Mouse (Mus musculus): ENCODE data around the gene Pbld1. TPM values are rescaled to one million over a fixed set of nuclear protein-coding genes. Genes with fewer than 3 reads are reported as not detected.

Pbld1 gene
- polyA plus RNA-seq, 1 experiment from 2014 or later, result 1.8 TPM

- Histone ChIP-seq H3K36me3 (no peaks in the 10 kb centered on the region), H3K9me3 (no peaks in the 10 kb centered on the region), H3K9ac (peak overlapping the region; percentile 100), H3K4me2 (peak overlapping the region; percentile 69), H3K4me3 (peak overlapping the region; percentile 93), H3K27me3 (no peaks in the 10 kb centered on the region), H3K27ac (peak overlapping the region; percentile 100), H3K4me1 (peaks cover 39% of the 10 kb centered on the region)
- 35% methylated on average over 2 of the region's 2 CpGs for WGBS
- no peak for ATAC-seq (ENCODE audit: insufficient number of reproducible peaks, insufficient read depth, low FRiP score, low TSS enrichment, low read depth)
Measured at GRCm38 (mm10) chr10:63025016-63025415, 34.9 kb upstream of the Pbld1 start.

- Histone ChIP-seq H3K4me2 (peak overlapping the region; percentile 69), H3K27ac (peak overlapping the region; percentile 100), H3K4me1 (peaks cover 34% of the 10 kb centered on the region), H3K9ac (no peak overlapping the region), H3K4me3 (peak overlapping the region; percentile 93; the same call in 1 of the 2 replicates), H3K27me3 (no peaks in the 10 kb centered on the region), H3K9me3 (no peaks in the 10 kb centered on the region), H3K36me3 (no peaks in the 10 kb centered on the region)
- WGBS, result 24% methylated on average over 6 of the region's 6 CpGs
- no peak for ATAC-seq (ENCODE audit: insufficient number of reproducible peaks, insufficient read depth, low FRiP score, low TSS enrichment, low read depth)
Measured at GRCm38 (mm10) chr10:63025491-63026011, 34.4 kb upstream of the Pbld1 start.

DNA sequence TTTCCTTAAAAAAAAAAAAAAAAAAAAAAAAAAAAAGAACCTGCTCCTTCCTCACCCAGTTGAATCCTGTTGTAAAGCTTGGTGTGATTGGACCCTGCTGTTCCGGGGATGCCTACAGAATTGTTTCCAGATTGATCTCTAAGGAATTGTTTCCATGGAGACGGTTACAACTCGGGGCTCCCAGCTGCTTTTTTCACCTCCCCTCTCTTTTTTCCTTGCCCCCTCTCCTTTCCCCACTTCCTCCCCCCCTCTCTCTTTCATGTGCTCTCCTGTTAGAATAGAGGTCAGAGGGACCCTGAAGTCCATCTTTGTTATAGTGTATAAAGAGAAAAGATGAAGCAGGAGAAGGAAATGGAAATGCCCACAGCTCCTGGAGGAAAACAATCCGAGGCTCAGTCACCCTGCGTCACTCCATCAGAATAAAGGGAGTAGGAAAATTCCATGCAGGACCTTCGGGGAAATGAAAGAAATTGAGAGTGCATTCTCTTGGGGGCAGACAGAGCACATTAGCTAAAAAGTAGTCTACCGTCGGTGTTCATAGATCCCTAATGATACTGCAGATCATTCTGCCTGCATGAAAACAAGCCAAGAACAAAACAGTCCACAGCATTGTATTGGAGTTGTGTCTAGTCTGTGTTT is 33.7 kb upstream of the Pbld1 start:
- Histone ChIP-seq H3K4me1 (peaks cover 29% of the 10 kb centered on the region), H3K9ac (no peak overlapping the region), H3K27ac (peak overlapping the region; percentile 66), H3K4me2 (peak overlapping the region; percentile 39), H3K4me3 (peak overlapping the region; percentile 2; the same call in 1 of the 2 replicates), H3K36me3 (no peaks in the 10 kb centered on the region), H3K27me3 (no peaks in the 10 kb centered on the region), H3K9me3 (no peaks in the 10 kb centered on the region)
- no peak for ATAC-seq (ENCODE audit: insufficient number of reproducible peaks, insufficient read depth, low FRiP score, low TSS enrichment, low read depth)
- WGBS, result 14% methylated on average over 8 of the region's 8 CpGs

DNA sequence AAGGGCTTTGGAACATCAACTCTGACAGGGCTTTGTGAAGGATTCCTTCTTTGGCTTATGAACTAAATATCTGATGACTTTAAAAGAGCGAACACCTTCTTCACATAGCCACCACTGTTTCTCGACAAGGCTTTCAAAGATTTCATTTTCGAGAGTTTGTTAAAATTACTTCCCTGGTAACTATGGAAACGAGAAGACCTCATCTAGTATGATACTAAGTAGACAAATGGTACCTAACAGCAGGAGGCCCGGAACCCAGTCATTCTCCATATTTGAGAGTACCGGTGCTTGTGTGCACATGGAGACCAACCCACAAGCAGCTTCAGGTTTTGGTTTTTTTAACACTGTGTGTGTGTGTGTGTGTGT is 33.2 kb upstream of the Pbld1 start:
- H3K4me1 ChIP-seq, result peaks cover 25% of the 10 kb centered on the region
- H3K36me3 ChIP-seq, result no peaks in the 10 kb centered on the region
- peak overlapping the region; percentile 66 for H3K27ac ChIP-seq
- H3K4me2 ChIP-seq, result peak overlapping the region; percentile 39; the same call in 1 of the 2 replicates
- no peaks in the 10 kb centered on the region for H3K27me3 ChIP-seq
- no peak for ATAC-seq (ENCODE audit: insufficient number of reproducible peaks, insufficient read depth, low FRiP score, low TSS enrichment, low read depth)
- H3K4me3 ChIP-seq, result no peak overlapping the region
- WGBS, result 81% methylated on average over 6 of the region's 6 CpGs
- H3K9me3 ChIP-seq, result no peaks in the 10 kb centered on the region
- no peak overlapping the region for H3K9ac ChIP-seq

DNA sequence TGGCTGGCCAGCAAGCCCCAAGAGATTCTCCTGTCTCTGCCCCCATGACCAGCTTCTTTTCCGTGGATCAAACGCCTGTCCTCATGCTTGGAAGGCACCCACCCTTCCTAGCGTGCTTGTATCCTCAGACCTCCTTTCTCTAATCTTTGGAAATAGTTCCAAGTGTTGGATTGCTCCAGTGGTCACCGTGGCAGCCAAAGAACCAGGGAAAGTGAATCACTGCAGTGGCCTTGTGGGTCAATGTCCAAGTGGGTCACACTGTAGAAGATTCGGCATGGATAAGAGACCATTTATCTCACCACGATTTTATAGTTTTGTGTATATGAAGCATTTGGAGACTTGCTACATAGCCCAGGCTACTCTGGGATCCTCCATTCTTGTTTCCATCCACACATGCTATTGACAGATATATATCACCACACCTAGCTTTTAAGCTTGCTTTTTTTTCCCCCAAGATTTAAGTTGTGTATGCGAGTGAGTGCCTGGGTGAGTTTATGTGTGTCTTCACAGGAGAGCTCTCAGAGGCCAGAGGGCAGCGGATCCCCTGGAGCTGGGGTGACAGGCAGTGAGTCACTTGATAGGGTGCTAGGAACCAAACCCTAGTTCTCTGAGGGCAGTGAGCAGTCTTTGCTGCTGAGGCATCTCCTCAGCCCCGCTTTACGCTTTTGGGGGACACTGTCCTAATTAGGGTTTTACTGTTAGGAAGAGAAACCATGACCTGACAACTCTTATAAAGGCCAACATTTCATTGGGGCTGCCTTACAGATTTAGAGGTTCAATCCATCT is 32.4 kb upstream of the Pbld1 start:
- H3K27ac ChIP-seq, result no peak overlapping the region
- H3K4me2 ChIP-seq, result no peak overlapping the region
- ATAC-seq (ENCODE audit: insufficient number of reproducible peaks, insufficient read depth, low FRiP score, low TSS enrichment, low read depth), result no peak
- 91% methylated on average over 10 of the region's 10 CpGs for WGBS
- no peak overlapping the region for H3K9ac ChIP-seq
- no peaks in the 10 kb centered on the region for H3K36me3 ChIP-seq
- no peaks in the 10 kb centered on the region for H3K27me3 ChIP-seq
- peaks cover 22% of the 10 kb centered on the region for H3K4me1 ChIP-seq
- H3K4me3 ChIP-seq, result no peak overlapping the region
- no peaks in the 10 kb centered on the region for H3K9me3 ChIP-seq

- WGBS, result 72% methylated on average over 4 of the region's 4 CpGs
- Histone ChIP-seq H3K9me3 (no peaks in the 10 kb centered on the region), H3K27me3 (no peaks in the 10 kb centered on the region), H3K4me3 (no peak overlapping the region), H3K4me2 (no peak overlapping the region), H3K9ac (no peak overlapping the region), H3K4me1 (peaks cover 22% of the 10 kb centered on the region), H3K27ac (no peak overlapping the region), H3K36me3 (no peaks in the 10 kb centered on the region)
- no peak for ATAC-seq (ENCODE audit: insufficient number of reproducible peaks, insufficient read depth, low FRiP score, low TSS enrichment, low read depth)
Measured at GRCm38 (mm10) chr10:63028396-63028795, 31.6 kb upstream of the Pbld1 start.

DNA sequence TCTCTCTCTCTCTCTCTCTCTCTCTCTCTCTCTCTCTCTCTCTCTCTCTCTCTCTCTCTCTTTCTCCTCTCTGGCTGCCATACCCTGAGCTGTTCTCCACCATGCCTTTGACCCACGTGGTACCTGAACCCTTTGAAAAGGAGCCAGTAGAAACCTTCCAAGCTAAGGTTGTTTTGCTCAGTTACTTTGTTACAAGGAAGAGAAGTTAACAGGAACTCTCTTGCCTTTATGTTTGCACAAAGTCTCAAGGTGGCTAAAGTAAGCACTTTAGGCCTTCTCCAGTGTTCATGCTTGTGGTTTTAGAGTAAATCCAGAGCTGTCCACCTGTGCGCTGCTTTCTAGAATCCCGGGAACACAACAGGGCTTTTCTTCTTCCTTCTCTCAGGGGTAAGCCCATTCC is 27.7 kb upstream of the Pbld1 start:
- H3K4me2 ChIP-seq, result no peak overlapping the region
- no peaks in the 10 kb centered on the region for H3K36me3 ChIP-seq
- H3K27me3 ChIP-seq, result no peaks in the 10 kb centered on the region
- no peak for ATAC-seq (ENCODE audit: insufficient number of reproducible peaks, insufficient read depth, low FRiP score, low TSS enrichment, low read depth)
- H3K4me3 ChIP-seq, result no peak overlapping the region
- WGBS, result 76% methylated on average over 3 of the region's 3 CpGs
- no peaks in the 10 kb centered on the region for H3K4me1 ChIP-seq
- H3K27ac ChIP-seq, result no peak overlapping the region
- no peak overlapping the region for H3K9ac ChIP-seq
- H3K9me3 ChIP-seq, result no peaks in the 10 kb centered on the region

- H3K27me3 ChIP-seq, result no peaks in the 10 kb centered on the region
- no peak overlapping the region for H3K4me2 ChIP-seq
- 66% methylated on average over 3 of the region's 3 CpGs for WGBS
- no peak overlapping the region for H3K9ac ChIP-seq
- no peak overlapping the region for H3K4me3 ChIP-seq
- no peak overlapping the region for H3K27ac ChIP-seq
- H3K4me1 ChIP-seq, result no peaks in the 10 kb centered on the region
- no peaks in the 10 kb centered on the region for H3K36me3 ChIP-seq
- no peak for ATAC-seq (ENCODE audit: insufficient number of reproducible peaks, insufficient read depth, low FRiP score, low TSS enrichment, low read depth)
- no peaks in the 10 kb centered on the region for H3K9me3 ChIP-seq
Measured at GRCm38 (mm10) chr10:63032956-63033355, 27.0 kb upstream of the Pbld1 start.

DNA sequence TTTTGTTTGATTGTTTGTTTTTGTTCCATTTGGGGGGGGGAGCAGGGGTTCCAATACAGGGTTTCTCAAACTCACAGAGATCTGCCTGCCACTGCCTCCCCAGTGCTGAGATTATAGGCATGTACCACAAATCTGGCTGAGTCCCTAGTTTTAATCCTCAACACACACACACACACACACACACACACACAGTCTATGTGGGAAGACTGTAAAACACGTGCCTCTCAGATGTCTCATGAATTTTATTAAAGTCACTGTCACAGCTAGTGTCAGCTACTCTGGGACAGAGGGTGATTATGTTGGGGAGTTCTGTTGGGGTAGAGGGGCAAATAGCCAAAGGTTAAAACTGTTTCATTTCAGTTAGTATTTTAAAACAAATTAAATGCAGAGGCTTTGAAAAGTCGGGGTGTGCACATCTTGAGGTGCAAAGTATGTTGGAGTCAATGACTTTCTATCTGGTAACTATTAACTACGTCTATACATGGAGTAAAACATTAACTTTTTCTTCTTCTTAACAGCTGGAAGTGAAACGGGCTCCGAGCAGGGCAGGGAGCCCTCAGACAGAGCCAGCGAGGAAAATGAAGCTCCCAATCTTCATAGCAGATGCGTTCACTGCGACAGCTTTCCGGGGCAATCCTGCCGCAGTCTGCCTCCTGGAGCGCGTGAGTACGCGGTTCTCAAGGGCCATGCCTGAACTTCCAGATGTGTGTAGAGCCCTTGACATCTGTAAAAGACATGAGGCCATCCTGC is 21.2 kb upstream of the Pbld1 start:
- no peaks in the 10 kb centered on the region for H3K27me3 ChIP-seq
- H3K4me1 ChIP-seq, result no peaks in the 10 kb centered on the region
- ATAC-seq (ENCODE audit: insufficient number of reproducible peaks, insufficient read depth, low FRiP score, low TSS enrichment, low read depth), result no peak
- H3K36me3 ChIP-seq, result no peaks in the 10 kb centered on the region
- no peak overlapping the region for H3K27ac ChIP-seq
- no peak overlapping the region for H3K4me2 ChIP-seq
- H3K4me3 ChIP-seq, result no peak overlapping the region
- no peaks in the 10 kb centered on the region for H3K9me3 ChIP-seq
- no peak overlapping the region for H3K9ac ChIP-seq
- 78% methylated on average over 14 of the region's 14 CpGs for WGBS

DNA sequence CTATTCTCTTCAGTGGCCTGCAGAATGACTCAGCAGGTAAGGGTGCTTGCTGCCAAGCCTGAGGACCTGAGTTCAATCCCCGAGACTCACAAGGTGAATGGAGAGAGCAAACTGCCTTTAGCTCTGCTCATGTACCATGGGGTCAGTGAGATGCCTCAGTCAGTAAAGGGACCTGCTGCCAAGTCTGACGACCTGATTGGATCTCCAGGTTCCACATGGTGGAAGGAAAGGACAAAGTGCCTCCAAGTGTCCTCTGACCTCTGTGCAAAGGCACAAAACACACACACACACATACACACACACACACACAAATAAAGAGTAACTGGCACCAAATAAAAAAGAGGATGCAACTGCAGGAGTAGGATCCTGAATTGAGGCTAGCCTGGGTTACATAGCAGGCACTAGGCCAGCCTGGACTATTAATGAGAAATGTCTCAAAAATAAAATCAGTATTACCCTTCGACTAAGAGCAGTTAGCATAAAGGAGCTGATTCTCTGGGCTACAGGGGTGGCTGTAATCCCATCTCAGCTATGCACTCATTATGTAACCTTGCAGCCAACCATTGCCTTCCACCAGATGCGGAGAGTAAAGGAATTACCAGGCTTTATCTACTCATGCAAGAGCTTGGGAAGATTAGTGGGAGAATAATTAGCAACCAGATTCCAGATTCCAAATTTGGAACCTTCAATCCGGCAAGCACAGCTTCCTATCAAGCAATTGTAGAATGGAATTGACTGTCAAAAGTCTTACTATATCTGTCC is 19.9 kb upstream of the Pbld1 start:
- H3K9ac ChIP-seq, result no peak overlapping the region
- 78% methylated on average over 5 of the region's 5 CpGs for WGBS
- H3K36me3 ChIP-seq, result no peaks in the 10 kb centered on the region
- no peaks in the 10 kb centered on the region for H3K4me1 ChIP-seq
- no peaks in the 10 kb centered on the region for H3K27me3 ChIP-seq
- H3K9me3 ChIP-seq, result no peaks in the 10 kb centered on the region
- no peak overlapping the region for H3K27ac ChIP-seq
- ATAC-seq (ENCODE audit: insufficient number of reproducible peaks, insufficient read depth, low FRiP score, low TSS enrichment, low read depth), result no peak
- no peak overlapping the region for H3K4me2 ChIP-seq
- no peak overlapping the region for H3K4me3 ChIP-seq

GRCm38 (mm10) chr10:63043154-63043553 is 16.8 kb upstream of the Pbld1 start:
- no peak for ATAC-seq (ENCODE audit: insufficient number of reproducible peaks, insufficient read depth, low FRiP score, low TSS enrichment, low read depth)
- no peaks in the 10 kb centered on the region for H3K27me3 ChIP-seq
- no peaks in the 10 kb centered on the region for H3K4me1 ChIP-seq
- H3K36me3 ChIP-seq, result no peaks in the 10 kb centered on the region
- WGBS, result 62% methylated on average over 3 of the region's 3 CpGs
- H3K4me2 ChIP-seq, result no peak overlapping the region
- H3K9me3 ChIP-seq, result no peaks in the 10 kb centered on the region
- H3K4me3 ChIP-seq, result no peak overlapping the region
- no peak overlapping the region for H3K27ac ChIP-seq
- H3K9ac ChIP-seq, result no peak overlapping the region
